Mouse (Mus musculus): ENCODE measurements at regions not wholly inside any gene's neighbourhood (a gene's known extent, or its start where the extent isn't known, plus 50 kb on each side); places are given as distances from the start of the nearest gene placed in this dataset.
A peak's percentile ranks its signal among the peaks of the same experiment; 100 is the strongest.

- no peaks in the 10 kb centered on the region for H3K36me3 ChIP-seq (ENCODE audit: insufficient read depth, low read length)
- no peaks in the 10 kb centered on the region for H3K4me1 ChIP-seq (replicated peaks; ENCODE audit: low read depth, low read length)
- no peak overlapping the region for H3K4me3 ChIP-seq (replicated peaks; ENCODE audit: low read length)
- no peak for TF ChIP-seq POU5F1 (IDR thresholded peaks at IDR 0.05; ENCODE audit: borderline replicate concordance, low read length)
- no peak for TF ChIP-seq CTCF (conservative IDR thresholded peaks at IDR 0.05; ENCODE audit: low read length)
- TF ChIP-seq NANOG (IDR thresholded peaks at IDR 0.05; ENCODE audit: borderline replicate concordance, low read length), result no peak
- peaks cover 24% of the 10 kb centered on the region for H3K9me3 ChIP-seq (ENCODE audit: low read length)
- no peaks in the 10 kb centered on the region for H3K27me3 ChIP-seq (ENCODE audit: insufficient read depth, low read length)
Observed at GRCm38 (mm10) chr13:37572983-37573382, 205.2 kb upstream of the Rreb1 start.

- H3K27me3 ChIP-seq (ENCODE audit: insufficient read depth, low read length), result no peaks in the 10 kb centered on the region
- peak overlapping the region; percentile 45 for H3K4me3 ChIP-seq (replicated peaks; ENCODE audit: low read length)
- H3K4me1 ChIP-seq (replicated peaks; ENCODE audit: low read depth, low read length), result peaks cover 7% of the 10 kb centered on the region
- TF ChIP-seq CTCF (conservative IDR thresholded peaks at IDR 0.05; ENCODE audit: low read length) (no peak), POU5F1 (IDR thresholded peaks at IDR 0.05; ENCODE audit: borderline replicate concordance, low read length) (no peak), NANOG (IDR thresholded peaks at IDR 0.05; ENCODE audit: borderline replicate concordance, low read length) (no peak)
- no peaks in the 10 kb centered on the region for H3K9me3 ChIP-seq (ENCODE audit: low read length)
- no peaks in the 10 kb centered on the region for H3K36me3 ChIP-seq (ENCODE audit: insufficient read depth, low read length)
Observed at GRCm38 (mm10) chr13:37579231-37579630, 199.0 kb upstream of the Rreb1 start.

- no peaks in the 10 kb centered on the region for H3K27me3 ChIP-seq (ENCODE audit: insufficient read depth, low read length)
- peak overlapping the region; percentile 45 for H3K4me3 ChIP-seq (replicated peaks; ENCODE audit: low read length)
- peaks cover 7% of the 10 kb centered on the region for H3K4me1 ChIP-seq (replicated peaks; ENCODE audit: low read depth, low read length)
- no peaks in the 10 kb centered on the region for H3K36me3 ChIP-seq (ENCODE audit: insufficient read depth, low read length)
- no peak for TF ChIP-seq NANOG (IDR thresholded peaks at IDR 0.05; ENCODE audit: borderline replicate concordance, low read length)
- no peak for TF ChIP-seq POU5F1 (IDR thresholded peaks at IDR 0.05; ENCODE audit: borderline replicate concordance, low read length)
- TF ChIP-seq CTCF (conservative IDR thresholded peaks at IDR 0.05; ENCODE audit: low read length), result no peak
- no peaks in the 10 kb centered on the region for H3K9me3 ChIP-seq (ENCODE audit: low read length)
Observed at GRCm38 (mm10) chr13:37579775-37580174, 198.4 kb upstream of the Rreb1 start.

GRCm38 (mm10) chr13:37580806-37581205, 197.4 kb upstream of the Rreb1 start:
- no peak overlapping the region for H3K4me3 ChIP-seq (replicated peaks; ENCODE audit: low read length)
- TF ChIP-seq NANOG (IDR thresholded peaks at IDR 0.05; ENCODE audit: borderline replicate concordance, low read length), result no peak
- TF ChIP-seq POU5F1 (IDR thresholded peaks at IDR 0.05; ENCODE audit: borderline replicate concordance, low read length), result no peak
- no peak for TF ChIP-seq CTCF (conservative IDR thresholded peaks at IDR 0.05; ENCODE audit: low read length)
- peaks cover 3% of the 10 kb centered on the region; the same call in 1 of the 2 replicates for H3K27me3 ChIP-seq (ENCODE audit: insufficient read depth, low read length)
- H3K4me1 ChIP-seq (replicated peaks; ENCODE audit: low read depth, low read length), result peaks cover 7% of the 10 kb centered on the region
- H3K36me3 ChIP-seq (ENCODE audit: insufficient read depth, low read length), result no peaks in the 10 kb centered on the region
- H3K9me3 ChIP-seq (ENCODE audit: low read length), result no peaks in the 10 kb centered on the region

- H3K27me3 ChIP-seq (ENCODE audit: insufficient read depth, low read length), result peaks cover 4% of the 10 kb centered on the region; the same call in 1 of the 2 replicates
- no peak for TF ChIP-seq CTCF (conservative IDR thresholded peaks at IDR 0.05; ENCODE audit: low read length)
- no peak for TF ChIP-seq POU5F1 (IDR thresholded peaks at IDR 0.05; ENCODE audit: borderline replicate concordance, low read length)
- no peak for TF ChIP-seq NANOG (IDR thresholded peaks at IDR 0.05; ENCODE audit: borderline replicate concordance, low read length)
- no peaks in the 10 kb centered on the region for H3K36me3 ChIP-seq (ENCODE audit: insufficient read depth, low read length)
- no peak overlapping the region for H3K4me3 ChIP-seq (replicated peaks; ENCODE audit: low read length)
- H3K9me3 ChIP-seq (ENCODE audit: low read length), result no peaks in the 10 kb centered on the region
- peaks cover 7% of the 10 kb centered on the region for H3K4me1 ChIP-seq (replicated peaks; ENCODE audit: low read depth, low read length)
Observed at GRCm38 (mm10) chr13:37581374-37581773, 196.8 kb upstream of the Rreb1 start.

GRCm38 (mm10) chr13:37585476-37585875, 192.7 kb upstream of the Rreb1 start:
- Histone ChIP-seq H3K27me3 (ENCODE audit: insufficient read depth, low read length) (peaks cover 21% of the 10 kb centered on the region), H3K4me1 (replicated peaks; ENCODE audit: low read depth, low read length) (no peaks in the 10 kb centered on the region), H3K9me3 (ENCODE audit: low read length) (no peaks in the 10 kb centered on the region), H3K4me3 (replicated peaks; ENCODE audit: low read length) (no peak overlapping the region), H3K36me3 (ENCODE audit: insufficient read depth, low read length) (no peaks in the 10 kb centered on the region)
- TF ChIP-seq NANOG (IDR thresholded peaks at IDR 0.05; ENCODE audit: borderline replicate concordance, low read length) (no peak), POU5F1 (IDR thresholded peaks at IDR 0.05; ENCODE audit: borderline replicate concordance, low read length) (no peak), CTCF (conservative IDR thresholded peaks at IDR 0.05; ENCODE audit: low read length) (no peak)

- Histone ChIP-seq H3K36me3 (ENCODE audit: insufficient read depth, low read length) (no peaks in the 10 kb centered on the region), H3K27me3 (ENCODE audit: insufficient read depth, low read length) (peaks cover 23% of the 10 kb centered on the region), H3K9me3 (ENCODE audit: low read length) (no peaks in the 10 kb centered on the region), H3K4me3 (replicated peaks; ENCODE audit: low read length) (no peak overlapping the region), H3K4me1 (replicated peaks; ENCODE audit: low read depth, low read length) (peaks cover under 1% of the 10 kb centered on the region; the same call in 1 of the 2 replicates)
- TF ChIP-seq POU5F1 (IDR thresholded peaks at IDR 0.05; ENCODE audit: borderline replicate concordance, low read length) (no peak), NANOG (IDR thresholded peaks at IDR 0.05; ENCODE audit: borderline replicate concordance, low read length) (no peak), CTCF (conservative IDR thresholded peaks at IDR 0.05; ENCODE audit: low read length) (no peak)
Observed at GRCm38 (mm10) chr13:37586511-37586910, 191.7 kb upstream of the Rreb1 start.

GRCm38 (mm10) chr13:37587911-37588310, 190.3 kb upstream of the Rreb1 start:
- Histone ChIP-seq H3K4me1 (replicated peaks; ENCODE audit: low read depth, low read length) (peaks cover 9% of the 10 kb centered on the region), H3K9me3 (ENCODE audit: low read length) (no peaks in the 10 kb centered on the region), H3K36me3 (ENCODE audit: insufficient read depth, low read length) (no peaks in the 10 kb centered on the region), H3K27me3 (ENCODE audit: insufficient read depth, low read length) (peaks cover 25% of the 10 kb centered on the region), H3K4me3 (replicated peaks; ENCODE audit: low read length) (no peak overlapping the region)
- no peak for TF ChIP-seq NANOG (IDR thresholded peaks at IDR 0.05; ENCODE audit: borderline replicate concordance, low read length)
- TF ChIP-seq POU5F1 (IDR thresholded peaks at IDR 0.05; ENCODE audit: borderline replicate concordance, low read length), result no peak

GRCm38 (mm10) chr13:37588528-37589176, 189.5 kb upstream of the Rreb1 start:
- Histone ChIP-seq H3K27me3 (ENCODE audit: insufficient read depth, low read length) (peaks cover 25% of the 10 kb centered on the region), H3K36me3 (ENCODE audit: insufficient read depth, low read length) (no peaks in the 10 kb centered on the region), H3K9me3 (ENCODE audit: low read length) (no peaks in the 10 kb centered on the region), H3K4me1 (replicated peaks; ENCODE audit: low read depth, low read length) (peaks cover 9% of the 10 kb centered on the region), H3K4me3 (replicated peaks; ENCODE audit: low read length) (no peak overlapping the region)
- TF ChIP-seq CTCF (conservative IDR thresholded peaks at IDR 0.05; ENCODE audit: low read length) (no peak), POU5F1 (IDR thresholded peaks at IDR 0.05; ENCODE audit: borderline replicate concordance, low read length) (no peak), NANOG (IDR thresholded peaks at IDR 0.05; ENCODE audit: borderline replicate concordance, low read length) (no peak)
